ENCODE assay signal across 9 mouse cellular contexts in genomic region chr10:127332211-127332874, GRCm38 (mm10). TPM values are rescaled to one million over a fixed set of nuclear protein-coding genes. Genes with fewer than 3 reads are reported as not detected.
DNase-seq lines count a peak whose midpoint lies in the region; ATAC-seq and TF ChIP-seq lines count a peak whose summit lies in the region.
"Had no signal": no experiment of that assay in that cellular context is flagged by ENCODE, and none has a peak within 500 bp of the region (broad histone marks: within the 10 kb centered on the region; RNA-seq: fewer than 3 reads in every experiment).

No protein-coding gene starts in this region.

- H3K9ac ChIP-seq in forebrain, embryonic 13.5 days, result peak overlapping the region; percentile 26; the same call in 1 of the 2 replicates
- H3K9ac ChIP-seq in liver, embryonic 15.5 days, result no peak overlapping the region
- H3K9ac ChIP-seq: limb, embryonic 15.5 days had no signal

- no peak overlapping the region for H3K4me3 ChIP-seq in cerebellum, adult 2 months (replicated peaks; ENCODE audit: insufficient read depth, low read depth, low read length)
- H3K4me3 ChIP-seq in forebrain, embryonic 13.5 days, result peak overlapping the region; percentile 22
- H3K4me3 ChIP-seq in liver, embryonic 15.5 days (replicated peaks), result no peak overlapping the region
- H3K4me3 ChIP-seq: limb, embryonic 15.5 days had no signal

- peak overlapping the region; percentile 53 for H3K4me2 ChIP-seq in forebrain, embryonic 13.5 days
- peak overlapping the region; percentile 38; the same call in 1 of the 2 replicates for H3K4me2 ChIP-seq in liver, embryonic 15.5 days
- H3K4me2 ChIP-seq: limb, embryonic 15.5 days had no signal

- no peaks in the 10 kb centered on the region for H3K9me3 ChIP-seq in forebrain, embryonic 13.5 days (replicated peaks)
- H3K9me3 ChIP-seq in liver, embryonic 15.5 days (replicated peaks), result no peaks in the 10 kb centered on the region
- H3K9me3 ChIP-seq: limb, embryonic 15.5 days had no signal

- no peaks in the 10 kb centered on the region for H3K4me1 ChIP-seq in cerebellum, adult 2 months (ENCODE audit: control insufficient read depth, insufficient read depth, low read length)
- H3K4me1 ChIP-seq in forebrain, embryonic 13.5 days, result no peaks in the 10 kb centered on the region
- no peaks in the 10 kb centered on the region; the same call in none of the 2 replicates for H3K4me1 ChIP-seq in liver, embryonic 15.5 days (replicated peaks)

- no peaks in the 10 kb centered on the region for H3K27me3 ChIP-seq in cerebellum, adult 2 months (ENCODE audit: control insufficient read depth, insufficient read depth, low read length)
- H3K27me3 ChIP-seq in forebrain, embryonic 13.5 days, result peaks cover 54% of the 10 kb centered on the region
- peaks cover 27% of the 10 kb centered on the region for H3K27me3 ChIP-seq in liver, embryonic 15.5 days

- peak; percentile 44 for ATAC-seq in CD4-positive, CD25-positive, alpha-beta regulatory T cell, adult 4 months
- ATAC-seq in forebrain, embryonic 13.5 days, result no peak
- no peak for ATAC-seq in liver, embryonic 15.5 days (ENCODE audit: insufficient read depth)
- ATAC-seq in frontal cortex, adult (ENCODE audit: low TSS enrichment), result no peak

- 27% methylated on average over 31 of the region's 31 CpGs for WGBS in cerebellum, adult 2 months
- 24% methylated on average over 30 of the region's 31 CpGs for WGBS in forebrain, embryonic 13.5 days
- 32% methylated on average over 31 of the region's 31 CpGs for WGBS in liver, embryonic 15.5 days (ENCODE audit: insufficient replicate concordance)

- H3K36me3 ChIP-seq in forebrain, embryonic 13.5 days (ENCODE audit: poor library complexity, severe bottlenecking), result no peaks in the 10 kb centered on the region
- peaks cover 3% of the 10 kb centered on the region; the same call in 1 of the 2 replicates for H3K36me3 ChIP-seq in liver, embryonic 15.5 days (replicated peaks)

- no peak overlapping the region for H3K27ac ChIP-seq in cerebellum, adult 2 months (ENCODE audit: insufficient read depth, low read length)
- H3K27ac ChIP-seq in forebrain, embryonic 13.5 days, result no peak overlapping the region
- H3K27ac ChIP-seq in liver, embryonic 15.5 days (replicated peaks), result no peak overlapping the region
- H3K27ac ChIP-seq: limb, embryonic 15.5 days had no signal

- DNase-seq in cerebellum, adult 2 months, result no peak
- no peak for DNase-seq in cerebellum, postnatal 14 days
- DNase-seq in adrenal gland, adult 2 months, result no peak
- no peak for DNase-seq in kidney, postnatal 36 days

- peak; percentile 16; the same call in 1 of the 2 replicates for TF ChIP-seq CTCF in cerebellum, adult 2 months (IDR thresholded peaks at IDR 0.05; ENCODE audit: borderline replicate concordance, insufficient read depth, low read depth, low read length)

- TF ChIP-seq POLR2A in cerebellum, adult 2 months (IDR thresholded peaks at IDR 0.05; ENCODE audit: borderline replicate concordance, insufficient read depth, low read length), result no peak

RNA-seq across cellular contexts. Expression of gene Gli1, which starts 9.4 kb away (rescaled TPM):
- polyA plus RNA-seq in cerebellum, adult 2 months (2012; rRNA removed), result 10.6 and 12.5 TPM in 2 replicates
- polyA plus RNA-seq in CD4-positive, CD25-positive, alpha-beta regulatory T cell, adult 4 months (2017; shearing (Covaris generic)), result under 1 TPM; 0.19 to 0.75 TPM
- polyA plus RNA-seq in forebrain, embryonic 13.5 days (2015; fragmentation: Nextera tagmentation; extraction: Ambion mirVana), result 1.1 and 2.1 TPM in 2 replicates
- 0.31 and 0.32 TPM in 2 replicates for polyA plus RNA-seq in liver, embryonic 15.5 days (2015; fragmentation: Nextera tagmentation; extraction: Ambion mirVana)
- total RNA-seq in adrenal gland, adult 2 months (2021), result 1 to 10 TPM; 2.6 to 5.0 TPM
- 9.1 and 10.2 TPM in 2 replicates for polyA plus RNA-seq in adrenal gland, adult 2 months (2012; rRNA removed)

RNA-seq across cellular contexts. Expression of gene Arhgap9, which starts 10.6 kb away (rescaled TPM):
- 0.87 and 0.97 TPM in 2 replicates for polyA plus RNA-seq in cerebellum, adult 2 months (2012; rRNA removed)
- polyA plus RNA-seq in CD4-positive, CD25-positive, alpha-beta regulatory T cell, adult 4 months (2017; shearing (Covaris generic)), result 100 to 1,000 TPM in 1 of 2 experiments, 10 to 100 TPM in 1; 92.4 to 118 TPM
- 0.39 and 0.72 TPM in 2 replicates for polyA plus RNA-seq in forebrain, embryonic 13.5 days (2015; fragmentation: Nextera tagmentation; extraction: Ambion mirVana)
- 14.1 and 14.9 TPM in 2 replicates for polyA plus RNA-seq in liver, embryonic 15.5 days (2015; fragmentation: Nextera tagmentation; extraction: Ambion mirVana)
- 1 to 10 TPM; 1.9 to 2.7 TPM for total RNA-seq in adrenal gland, adult 2 months (2021)
- polyA plus RNA-seq in adrenal gland, adult 2 months (2012; rRNA removed), result 2.7 and 3.7 TPM in 2 replicates

RNA-seq across cellular contexts. Expression of gene Mars, which starts 20.8 kb away (rescaled TPM):
- polyA plus RNA-seq in cerebellum, adult 2 months (2012; rRNA removed), result 81.6 and 87.4 TPM in 2 replicates
- 10 to 100 TPM; 20.4 to 33.2 TPM for polyA plus RNA-seq in CD4-positive, CD25-positive, alpha-beta regulatory T cell, adult 4 months (2017; shearing (Covaris generic))
- 137 and 138 TPM in 2 replicates for polyA plus RNA-seq in forebrain, embryonic 13.5 days (2015; fragmentation: Nextera tagmentation; extraction: Ambion mirVana)
- 109 and 112 TPM in 2 replicates for polyA plus RNA-seq in liver, embryonic 15.5 days (2015; fragmentation: Nextera tagmentation; extraction: Ambion mirVana)
- total RNA-seq in adrenal gland, adult 2 months (2021), result 100 to 1,000 TPM; 106 to 128 TPM
- polyA plus RNA-seq in adrenal gland, adult 2 months (2012; rRNA removed), result 90.6 and 111 TPM in 2 replicates

RNA-seq across cellular contexts. Expression of gene Inhbe, which starts 21.9 kb away (rescaled TPM):
- polyA plus RNA-seq in cerebellum, adult 2 months (2012; rRNA removed), result 0.03 TPM in 1 of 2 replicates, not detected in the other
- polyA plus RNA-seq in CD4-positive, CD25-positive, alpha-beta regulatory T cell, adult 4 months (2017; shearing (Covaris generic)), result not detected
- 0.03 and 0.06 TPM in 2 replicates for polyA plus RNA-seq in forebrain, embryonic 13.5 days (2015; fragmentation: Nextera tagmentation; extraction: Ambion mirVana)
- 0.71 and 0.82 TPM in 2 replicates for polyA plus RNA-seq in liver, embryonic 15.5 days (2015; fragmentation: Nextera tagmentation; extraction: Ambion mirVana)
- not detected for total RNA-seq in adrenal gland, adult 2 months (2021)
- polyA plus RNA-seq in adrenal gland, adult 2 months (2012; rRNA removed), result 0.01 and 0.02 TPM in 2 replicates

RNA-seq across cellular contexts. Expression of gene Inhbc, which starts 37.9 kb away (rescaled TPM):
- not detected in 2 replicates for polyA plus RNA-seq in cerebellum, adult 2 months (2012; rRNA removed)
- polyA plus RNA-seq in CD4-positive, CD25-positive, alpha-beta regulatory T cell, adult 4 months (2017; shearing (Covaris generic)), result not detected
- polyA plus RNA-seq in forebrain, embryonic 13.5 days (2015; fragmentation: Nextera tagmentation; extraction: Ambion mirVana), result not detected in 2 replicates
- 4.6 and 5.1 TPM in 2 replicates for polyA plus RNA-seq in liver, embryonic 15.5 days (2015; fragmentation: Nextera tagmentation; extraction: Ambion mirVana)
- under 1 TPM in 1 of 2 experiments, not detected in 1; 0.20 TPM for total RNA-seq in adrenal gland, adult 2 months (2021)
- 0.08 TPM in 1 of 2 replicates, not detected in the other for polyA plus RNA-seq in adrenal gland, adult 2 months (2012; rRNA removed)
- polyA plus RNA-seq: limb, embryonic 15.5 days had no signal
